Mouse (Mus musculus) kidney, adult 2 months (tissue): ENCODE measurements around the gene Smg7.

Source experiments
- CTCF ChIP-seq: fragments of 200-500 bp; conservative IDR thresholded peaks from 2 replicates; pipeline ENCODE4 v1.5.1; 2011; ENCODE audit warnings: low read depth, mild to moderate bottlenecking, control low read depth, low read length, moderate library complexity, mixed read lengths; ENCODE audit not compliant: insufficient read depth, insufficient read length
- POLR2A ChIP-seq: fragments of 200-500 bp; IDR thresholded peaks from one replicate; pipeline ENCODE4 v1.6.1; 2011; ENCODE audit warnings: low read depth, low read length, control low read depth

DNA sequence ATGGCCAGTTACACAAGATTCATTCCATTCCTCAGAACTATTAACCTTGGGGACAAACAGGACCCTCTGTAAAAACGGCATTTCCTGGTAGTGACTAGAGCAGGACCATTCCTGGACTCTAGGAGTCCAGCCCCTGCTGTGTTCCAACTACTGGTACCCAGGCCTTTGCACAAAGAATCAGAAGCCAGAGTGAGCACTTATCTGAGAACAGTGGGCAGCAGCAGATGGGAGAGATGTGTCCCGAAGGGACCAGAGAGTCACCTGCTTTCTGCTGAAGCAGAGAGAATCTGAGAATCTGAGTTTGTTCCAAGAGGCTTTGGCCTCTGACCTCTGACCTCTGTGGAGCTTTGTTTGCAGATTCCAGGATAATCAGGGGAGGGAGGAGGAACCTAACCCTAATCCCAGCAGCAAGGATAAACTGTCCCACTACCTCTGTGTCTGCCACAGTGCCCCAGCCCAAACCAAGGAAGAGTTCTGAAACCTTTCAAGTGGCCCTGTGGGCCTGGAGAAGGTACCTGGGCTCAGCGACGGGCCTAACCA is 114.3 kb downstream of the Smg7 start:
- TF ChIP-seq POLR2A, result no peak
- no peak for TF ChIP-seq CTCF
